Mouse (Mus musculus): ENCODE measurements around the gene Slc25a33. TPM values are rescaled to one million over a fixed set of nuclear protein-coding genes. Genes with fewer than 3 reads are reported as not detected.

Slc25a33 gene
- total RNA-seq, 2 experiments from 2014 or later = 10.5 to 12.0 TPM

DNA sequence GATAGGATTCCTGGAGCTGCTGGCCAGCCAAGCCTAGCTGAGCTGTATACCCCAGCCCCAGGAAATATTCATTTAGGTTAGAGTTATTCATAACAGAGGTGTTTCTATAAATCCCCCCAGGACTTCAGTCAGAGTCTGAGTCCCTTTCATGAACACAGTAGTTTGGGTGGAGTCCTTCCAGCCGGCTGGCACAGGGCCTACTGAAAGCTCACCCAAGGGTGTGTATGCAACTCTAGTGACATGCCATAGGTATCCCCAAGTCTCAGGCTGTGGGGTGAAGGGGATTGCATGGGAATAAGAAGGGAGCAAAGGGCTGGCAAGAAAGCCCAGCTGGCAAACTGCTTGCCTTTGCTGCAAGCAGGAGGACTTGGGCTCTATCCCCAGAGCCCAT lies 23.1 kb upstream of the Slc25a33 start:
- no peak for DNase-seq
- intact Hi-C loops (cut with DNase I; ENCODE audit: low total_unique reads) = no loop called here

DNA sequence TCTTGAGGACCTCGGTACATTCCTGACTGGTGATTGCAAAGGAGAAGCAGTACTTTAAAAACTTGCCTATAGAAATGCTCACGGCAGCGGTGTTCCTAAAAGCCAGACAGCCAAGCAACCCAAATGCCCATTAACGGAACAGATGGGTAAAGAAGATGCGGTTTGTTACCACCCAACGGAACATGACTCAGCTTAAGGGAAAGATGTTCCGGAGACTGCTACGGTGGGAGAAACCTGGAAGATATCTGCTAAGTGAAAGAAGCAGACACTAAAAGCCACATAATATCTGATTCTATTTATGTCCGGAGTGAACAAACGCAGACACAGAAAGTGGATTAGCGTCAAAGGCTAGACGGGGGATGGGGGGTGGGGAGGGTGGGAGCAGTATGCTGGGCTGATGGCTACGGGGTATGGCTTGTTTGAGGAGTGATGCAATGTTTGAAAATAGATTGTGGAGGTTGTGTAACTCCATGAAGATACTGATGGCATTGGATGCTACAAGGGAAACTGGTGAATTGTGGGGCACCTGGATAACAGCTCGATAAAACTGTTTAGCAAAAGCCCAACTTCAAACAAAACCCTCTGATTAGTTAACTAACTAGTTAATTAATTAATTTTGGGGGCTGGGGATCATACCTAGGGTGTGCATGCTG lies 22.6 kb upstream of the Slc25a33 start:
- intact Hi-C loops (cut with DNase I; ENCODE audit: low total_unique reads) = no loop called here
- no peak for DNase-seq

DNA sequence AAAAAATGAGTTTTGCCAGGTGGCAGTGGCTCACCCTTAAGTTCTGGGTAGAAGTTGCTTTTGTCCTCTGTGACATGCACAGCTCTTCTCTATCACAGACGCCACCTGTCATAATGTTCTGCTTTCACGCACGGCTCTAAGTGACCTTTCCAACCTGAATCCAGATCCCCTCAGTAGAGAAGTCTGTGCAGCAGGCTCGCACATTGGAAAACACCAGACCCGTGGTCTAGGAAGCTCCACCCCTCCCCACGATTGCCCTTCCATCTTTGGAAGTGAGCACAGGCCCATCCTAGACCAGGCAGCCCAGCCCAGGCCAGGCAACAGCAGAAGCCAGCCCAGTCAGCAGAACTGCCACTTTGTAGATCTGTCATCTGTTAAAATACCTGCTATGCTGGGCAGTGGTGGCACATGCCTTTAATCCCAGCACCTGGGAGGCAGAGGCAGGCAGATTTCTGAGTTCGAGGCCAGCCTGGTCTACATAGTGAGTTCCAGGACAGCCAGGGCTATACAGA lies 20.9 kb upstream of the Slc25a33 start:
- no peak for DNase-seq
- intact Hi-C loops (cut with DNase I; ENCODE audit: low total_unique reads) = no loop called here

DNA sequence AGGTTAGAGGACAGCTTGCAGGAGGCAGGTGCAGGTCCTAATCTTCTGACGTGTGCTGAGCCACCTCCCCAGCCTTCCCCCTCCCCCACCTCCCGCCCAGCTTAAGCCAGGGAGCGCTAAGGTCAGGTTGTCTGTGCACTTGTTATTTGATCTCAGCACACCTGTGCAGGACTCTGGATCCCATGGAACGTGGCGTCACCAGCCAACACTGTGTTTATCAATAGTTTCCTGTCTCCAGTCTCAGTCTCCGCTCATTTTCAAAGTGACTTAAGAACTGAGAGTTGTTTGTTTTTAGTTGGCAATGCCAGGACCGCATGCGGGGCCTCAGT lies 19.9 kb upstream of the Slc25a33 start:
- DNase-seq = no peak
- intact Hi-C loops (cut with DNase I; ENCODE audit: low total_unique reads) = no loop called here

DNA sequence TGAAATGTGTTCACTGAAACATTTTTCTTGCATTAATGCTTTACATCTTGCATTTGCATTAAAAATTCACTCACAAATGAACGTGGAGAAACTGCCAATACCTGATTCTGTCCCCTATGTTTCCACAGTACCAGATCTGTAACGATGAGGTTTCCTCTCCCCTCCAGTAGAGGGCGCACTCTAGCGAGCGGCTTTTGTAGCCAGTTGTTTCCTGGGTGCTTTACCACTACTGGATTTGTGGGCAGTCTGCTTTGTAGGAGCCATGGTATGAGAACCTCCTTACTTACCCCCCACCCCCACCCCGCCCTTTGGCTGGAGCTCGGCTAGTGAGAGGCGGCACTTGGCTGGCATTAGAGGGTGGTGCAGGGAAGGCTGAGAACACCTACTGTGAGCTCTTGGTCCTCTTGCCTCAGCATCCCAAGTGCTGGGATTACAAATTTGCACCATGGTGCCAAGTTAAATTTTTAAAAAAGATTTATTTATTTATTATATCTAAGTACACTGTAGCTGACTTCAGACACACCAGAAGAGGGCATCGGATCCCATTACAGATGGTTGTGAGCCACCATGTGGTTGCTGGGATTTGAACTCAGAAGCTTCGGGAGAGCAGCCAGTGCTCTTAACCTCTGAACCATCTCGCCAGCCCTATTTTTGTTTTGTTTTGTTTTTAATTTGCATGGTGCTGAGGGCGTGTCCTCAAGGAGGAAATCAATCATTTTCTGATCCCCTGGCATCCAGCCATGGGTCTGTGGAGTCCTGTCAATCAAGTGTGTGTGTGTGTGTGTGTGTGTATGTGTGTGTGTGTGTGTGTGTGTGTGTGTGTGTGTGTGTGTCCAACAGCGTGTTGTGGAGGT lies 19.3 kb upstream of the Slc25a33 start:
- no peak for DNase-seq
- intact Hi-C loops (cut with DNase I; ENCODE audit: low total_unique reads) = no loop called here

DNA sequence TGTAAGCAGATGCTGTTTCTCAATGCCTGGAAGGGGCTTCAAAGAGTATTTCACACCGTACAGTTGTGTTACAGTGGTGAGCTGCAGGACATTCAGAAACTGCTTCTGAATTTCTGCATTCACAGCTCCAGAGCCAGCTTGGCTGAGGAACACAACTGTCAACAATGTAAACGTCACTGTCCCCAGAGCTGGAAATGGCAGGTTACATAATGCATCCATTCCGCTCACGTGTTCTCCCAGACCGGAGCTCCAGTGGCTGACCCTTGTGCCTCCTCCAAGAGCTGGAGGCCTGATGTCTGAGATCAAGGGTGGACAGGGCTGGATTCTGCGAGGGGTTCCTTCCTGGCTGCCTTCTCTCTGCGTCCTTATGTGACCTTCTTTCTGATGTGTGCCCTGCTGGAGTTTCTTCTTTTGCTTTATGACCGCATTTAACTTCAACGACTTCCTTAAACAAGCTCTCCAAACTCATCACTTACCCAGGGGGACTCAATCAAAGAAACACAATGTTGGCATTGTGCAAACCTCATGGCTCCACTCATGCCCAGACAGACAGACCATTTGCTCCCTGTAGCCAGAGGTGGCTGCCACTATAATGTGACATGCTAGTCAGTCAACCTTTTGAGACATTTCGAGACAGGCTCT lies 18.2 kb upstream of the Slc25a33 start:
- DNase-seq = peak; percentile 49
- intact Hi-C loops (cut with DNase I; ENCODE audit: low total_unique reads) = no loop called here

DNA sequence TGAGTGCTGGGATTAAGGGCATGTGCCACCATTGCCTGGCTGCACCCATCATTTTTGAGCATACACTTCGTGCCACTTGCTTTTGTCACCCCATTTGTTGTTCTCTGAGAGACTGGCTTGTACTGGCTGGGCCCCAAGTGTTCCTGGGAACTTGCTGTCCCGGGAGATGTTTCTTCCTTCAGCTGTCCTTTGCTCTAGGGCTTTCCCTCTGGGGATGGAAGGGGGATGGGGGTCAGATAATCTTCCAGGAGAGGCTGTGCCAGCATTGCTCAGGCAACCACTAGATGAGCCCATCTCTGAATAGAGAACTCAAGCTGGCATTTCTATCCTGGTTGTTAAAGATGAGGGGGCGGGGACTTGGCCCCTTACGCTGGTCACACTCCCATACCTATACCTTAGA lies 17.4 kb upstream of the Slc25a33 start:
- intact Hi-C loops (cut with DNase I; ENCODE audit: low total_unique reads) = no loop called here
- no peak for DNase-seq

DNA sequence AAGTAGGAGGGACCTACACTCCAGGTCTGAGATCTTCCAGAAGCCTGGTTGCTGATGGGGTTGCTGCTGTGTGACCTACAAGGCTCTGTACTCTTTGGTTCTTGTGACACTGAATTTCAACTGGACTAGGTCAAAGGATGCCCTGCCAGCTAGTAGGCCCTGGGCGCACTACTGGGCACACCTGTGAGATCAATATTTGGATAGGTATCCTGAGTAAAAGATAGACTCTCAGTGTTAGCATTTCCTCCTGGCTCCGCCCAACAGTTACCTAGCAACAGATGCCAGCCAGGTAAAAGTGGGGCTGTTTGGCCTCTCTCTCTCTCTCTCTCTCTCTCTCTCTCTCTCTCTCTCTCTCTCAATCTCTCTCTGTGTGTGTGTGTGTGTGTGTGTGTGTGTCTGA lies 16.9 kb upstream of the Slc25a33 start:
- intact Hi-C loops (cut with DNase I; ENCODE audit: low total_unique reads) = no loop called here
- no peak for DNase-seq

DNA sequence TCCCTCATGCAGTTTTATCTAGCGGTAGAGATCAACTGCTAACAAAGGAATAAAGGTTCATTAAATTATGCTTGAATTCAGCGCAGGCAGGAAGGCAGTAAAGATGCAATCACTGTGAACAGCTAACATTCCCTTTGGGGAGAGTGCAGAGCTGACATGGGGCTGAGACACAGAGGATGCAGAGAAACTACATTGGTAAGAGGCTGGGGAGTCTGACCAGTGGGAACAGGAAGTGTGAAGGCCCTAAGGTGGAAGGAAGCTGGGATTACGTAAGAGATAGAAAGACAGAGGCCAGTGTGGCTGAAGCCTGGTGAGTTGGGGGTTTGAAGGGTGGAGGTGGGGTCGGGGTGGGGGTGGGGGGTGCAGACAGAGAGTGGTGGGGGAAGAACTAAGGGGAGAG lies 16.5 kb upstream of the Slc25a33 start:
- intact Hi-C loops (cut with DNase I; ENCODE audit: low total_unique reads) = no loop called here
- no peak for DNase-seq

DNA sequence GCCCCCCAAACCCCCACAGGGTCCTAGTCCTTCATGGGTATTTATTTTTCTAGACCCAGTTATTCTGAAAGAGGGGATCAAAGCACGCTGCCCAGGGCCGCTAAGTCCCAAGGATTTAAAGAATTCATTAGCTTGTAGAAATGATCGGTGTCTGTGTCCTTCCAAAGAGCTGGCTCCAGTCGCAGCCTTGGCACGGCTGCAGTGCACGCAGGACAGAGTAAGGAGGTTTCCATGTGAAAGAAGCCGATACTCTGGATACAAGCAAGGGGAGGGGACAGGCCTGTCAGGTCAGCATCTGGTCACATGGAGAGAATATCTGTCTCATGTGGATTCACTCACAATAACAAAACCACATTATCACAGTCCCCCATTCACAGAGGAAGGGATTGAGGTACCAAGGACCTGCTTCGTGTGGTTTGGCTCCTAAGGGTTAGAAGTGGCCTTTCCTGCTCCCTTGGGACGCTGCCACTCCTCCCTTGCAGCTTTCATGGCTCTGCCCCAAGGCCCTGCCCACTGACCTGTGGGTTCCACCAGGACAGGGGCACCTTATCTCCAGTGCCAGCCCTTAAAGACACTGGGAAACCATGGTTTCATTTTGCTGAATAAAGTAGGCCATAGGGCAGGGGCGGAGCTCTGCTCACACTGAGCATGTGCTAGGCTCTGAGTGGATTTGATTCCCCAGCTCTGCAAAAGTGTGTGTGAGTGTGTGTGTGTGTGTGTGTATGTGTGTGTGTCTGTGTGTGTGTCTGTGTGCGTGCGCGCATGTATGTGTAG lies 15.5 kb upstream of the Slc25a33 start:
- peak; percentile 58 for DNase-seq
- intact Hi-C loops (cut with DNase I; ENCODE audit: low total_unique reads) = no loop called here

DNA sequence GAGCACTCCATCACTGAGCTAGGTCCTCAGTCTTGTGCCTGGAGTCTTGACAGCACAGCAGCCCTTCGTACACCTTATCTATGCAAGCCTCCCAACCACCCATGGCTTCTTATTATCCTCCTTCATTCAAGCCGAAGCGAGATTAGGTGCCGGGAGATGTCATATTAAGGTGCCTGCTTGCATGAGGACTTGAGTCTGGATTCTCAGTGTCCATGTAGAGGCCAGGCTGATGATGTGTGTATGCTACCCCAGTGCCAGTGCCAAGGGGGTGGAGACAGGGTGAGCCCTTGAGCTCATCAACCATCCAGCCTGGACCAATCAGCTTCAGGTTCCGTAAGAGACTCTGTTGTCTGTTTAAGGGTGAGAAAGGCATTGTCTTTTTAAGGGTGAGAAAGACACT lies 10.8 kb upstream of the Slc25a33 start:
- no peak for DNase-seq
- intact Hi-C loops (cut with DNase I; ENCODE audit: low total_unique reads) = no loop called here

DNA sequence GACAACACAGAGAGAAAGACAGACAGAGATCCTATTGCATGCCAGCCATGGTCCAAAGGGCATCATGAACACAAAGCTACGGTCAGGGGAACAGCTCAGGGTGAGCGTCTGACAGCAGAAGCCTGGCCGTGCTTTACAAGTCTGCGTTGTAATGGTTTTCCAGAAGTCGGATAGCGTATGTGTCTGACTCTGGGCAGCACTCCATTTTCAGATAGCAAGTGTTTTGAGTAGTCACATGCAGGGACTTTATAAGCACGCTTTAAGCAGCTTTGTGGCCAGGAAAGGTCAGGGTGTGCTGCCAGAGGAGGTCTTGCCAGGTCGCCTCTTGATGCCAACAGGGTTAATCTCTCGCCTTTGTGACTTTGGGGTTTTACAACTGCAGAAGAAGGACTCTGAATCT lies 10.3 kb upstream of the Slc25a33 start:
- no peak for DNase-seq
- intact Hi-C loops (cut with DNase I; ENCODE audit: low total_unique reads) = no loop called here

DNA sequence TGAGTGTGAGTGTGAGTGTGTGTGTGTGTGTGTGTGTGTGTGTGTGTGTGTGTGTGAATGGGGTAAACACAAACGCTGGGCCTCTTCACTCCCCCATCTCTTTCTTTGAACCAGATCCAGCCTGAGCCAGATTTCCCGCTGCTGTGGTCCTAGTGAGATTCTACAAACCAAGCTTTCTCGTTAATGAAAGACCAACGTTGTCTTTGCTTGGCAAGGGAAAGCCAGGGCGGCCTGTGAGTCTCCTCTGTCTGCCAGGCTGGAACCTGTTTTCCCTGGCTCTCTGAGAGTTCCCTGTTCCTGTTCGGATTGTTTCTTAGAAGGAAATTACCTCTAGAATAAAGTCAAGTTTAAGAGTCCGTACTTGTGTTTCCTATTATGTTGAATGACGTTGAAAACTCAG lies 8.9 kb upstream of the Slc25a33 start:
- intact Hi-C loops (cut with DNase I; ENCODE audit: low total_unique reads) = no loop called here

DNA sequence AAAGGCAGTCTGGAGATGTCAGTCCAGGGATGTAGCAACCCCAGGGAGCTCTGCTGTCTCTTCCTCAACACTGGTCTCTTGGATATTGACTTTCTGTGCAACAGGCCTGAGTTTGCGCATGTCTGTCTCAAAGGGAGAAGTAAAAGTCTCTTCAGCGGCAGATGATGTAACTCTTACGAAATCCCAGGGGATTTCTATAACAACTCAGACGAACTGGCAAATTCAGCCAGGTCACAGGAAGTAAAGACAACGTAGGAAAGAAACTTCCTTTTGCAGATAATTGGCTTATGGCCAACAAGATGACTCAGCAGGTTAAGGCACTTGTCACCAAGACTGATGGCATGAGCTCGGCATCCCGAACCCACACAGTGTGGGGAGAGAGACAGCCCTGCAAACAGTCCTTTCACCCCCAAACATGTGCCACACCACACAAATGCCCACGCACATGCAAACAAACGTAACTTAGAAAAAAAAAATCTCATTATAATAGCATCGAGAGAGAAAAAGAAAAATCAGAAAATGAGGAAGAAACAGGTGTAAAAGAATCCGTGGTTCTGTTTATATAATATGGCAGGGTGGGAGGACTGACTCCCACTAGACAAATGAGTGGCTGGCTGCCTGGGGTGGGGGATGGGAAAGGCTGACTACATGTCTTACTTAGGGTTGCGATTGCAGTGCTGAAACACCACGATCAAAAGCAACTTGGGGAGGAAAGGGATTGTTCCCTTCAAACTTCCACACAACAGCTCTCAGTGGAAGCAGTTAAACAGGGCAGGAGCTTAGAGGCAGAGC lies 6.7 kb upstream of the Slc25a33 start:
- DNase-seq = no peak
- intact Hi-C loops (cut with DNase I; ENCODE audit: low total_unique reads) = no loop called here

More for the DNA sequence above, 8.9 kb upstream of the Slc25a33 start:
- no peak for DNase-seq

DNA sequence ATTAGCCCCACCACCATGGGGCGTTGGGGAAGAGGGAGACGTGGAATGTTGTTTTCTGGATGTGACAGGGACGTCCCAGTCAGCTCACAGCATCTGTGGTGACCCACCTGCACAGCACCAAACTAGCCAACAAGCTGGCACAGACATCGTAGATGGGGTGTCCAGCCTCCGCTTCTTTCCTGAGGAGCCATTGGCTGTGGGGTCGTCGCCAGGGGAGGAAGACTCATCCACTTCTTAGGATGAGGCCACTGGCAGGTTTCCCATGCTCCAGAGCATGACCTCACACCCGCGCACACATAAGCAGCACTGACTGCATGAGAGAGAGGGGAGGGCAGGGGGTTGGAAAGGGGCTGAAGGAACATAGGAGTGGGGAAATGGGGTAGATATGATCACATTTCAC lies 5.9 kb upstream of the Slc25a33 start:
- intact Hi-C loops (cut with DNase I; ENCODE audit: low total_unique reads) = no loop called here
- no peak for DNase-seq

DNA sequence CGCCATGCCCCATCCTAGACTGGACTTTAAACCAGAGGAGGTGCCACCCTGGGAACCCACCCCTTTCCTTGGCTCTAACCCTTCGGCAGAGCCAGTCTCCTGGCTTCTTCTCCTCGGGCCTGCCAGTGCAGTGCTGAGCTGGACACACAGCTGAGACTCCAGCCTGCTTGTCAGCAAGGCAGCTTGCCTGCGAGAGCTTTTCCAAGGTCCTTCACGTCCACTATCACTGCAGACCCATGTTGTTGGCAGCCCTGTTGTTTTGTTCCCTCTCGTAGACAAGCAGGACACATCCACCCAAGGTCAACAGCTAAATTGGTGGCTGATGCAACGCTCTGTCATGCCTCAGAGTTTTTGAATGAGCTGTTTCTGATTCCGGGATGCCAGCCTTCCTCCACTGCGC lies 3.0 kb upstream of the Slc25a33 start:
- intact Hi-C loops (cut with DNase I; ENCODE audit: low total_unique reads) = no loop called here
- peak; percentile 41 for DNase-seq

DNA sequence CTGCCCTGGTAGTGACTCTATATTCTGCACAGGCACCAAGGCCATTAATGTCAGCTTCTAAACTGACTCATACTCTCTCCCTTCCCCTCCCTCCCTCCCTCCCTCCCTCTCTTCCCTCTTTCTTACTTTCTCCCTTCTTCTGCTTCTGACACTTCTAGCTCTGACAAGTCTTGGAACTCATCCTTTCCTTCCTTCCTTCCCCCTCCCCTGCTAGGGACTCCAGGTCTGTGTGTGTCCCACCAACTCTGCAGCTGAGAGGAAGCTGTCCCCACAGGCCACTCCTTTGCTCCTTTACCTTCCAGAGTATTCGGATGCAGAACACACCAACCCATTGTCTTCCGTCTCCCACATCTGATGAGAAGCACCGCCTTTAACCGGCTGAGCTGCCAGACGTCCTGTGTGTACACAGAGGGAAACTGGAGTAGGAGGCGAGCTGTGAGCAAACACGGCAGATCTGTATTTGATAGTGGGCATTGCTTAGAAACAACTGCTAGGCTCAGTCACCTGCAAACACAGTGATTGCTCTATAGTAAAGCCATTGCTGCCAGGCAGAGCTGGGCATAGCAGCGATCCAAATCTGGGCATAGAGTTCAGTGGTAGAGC lies 1.8 kb upstream of the Slc25a33 start:
- intact Hi-C loops (cut with DNase I; ENCODE audit: low total_unique reads) = no loop called here

DNA sequence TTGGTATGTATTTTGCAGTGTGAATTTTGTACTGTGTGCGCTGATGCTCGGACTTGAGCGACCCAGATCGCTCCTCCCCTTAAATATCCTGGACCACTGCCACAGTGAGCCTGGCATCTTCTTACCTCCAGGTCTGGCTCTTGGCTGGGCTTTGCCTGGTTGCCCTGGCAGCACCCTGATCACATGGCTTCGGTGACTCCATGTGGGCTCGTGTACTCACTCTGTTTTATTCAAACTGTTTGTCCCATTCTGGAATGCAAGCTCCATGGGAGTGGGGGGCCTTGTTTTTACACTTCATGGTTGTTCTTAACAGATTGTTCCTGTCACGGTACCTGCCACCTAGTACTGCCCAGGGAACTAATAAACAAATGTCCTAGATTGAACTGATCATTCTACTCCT lies 1.3 kb upstream of the Slc25a33 start:
- DNase-seq = peak; percentile 68
- intact Hi-C loops (cut with DNase I; ENCODE audit: low total_unique reads) = no loop called here

More for the DNA sequence above, 1.8 kb upstream of the Slc25a33 start:
- no peak for DNase-seq

Data from gastrocnemius, postnatal 14 days (tissue).